ENCODE assay signal across 7 mouse cellular contexts in the genomic region with DNA sequence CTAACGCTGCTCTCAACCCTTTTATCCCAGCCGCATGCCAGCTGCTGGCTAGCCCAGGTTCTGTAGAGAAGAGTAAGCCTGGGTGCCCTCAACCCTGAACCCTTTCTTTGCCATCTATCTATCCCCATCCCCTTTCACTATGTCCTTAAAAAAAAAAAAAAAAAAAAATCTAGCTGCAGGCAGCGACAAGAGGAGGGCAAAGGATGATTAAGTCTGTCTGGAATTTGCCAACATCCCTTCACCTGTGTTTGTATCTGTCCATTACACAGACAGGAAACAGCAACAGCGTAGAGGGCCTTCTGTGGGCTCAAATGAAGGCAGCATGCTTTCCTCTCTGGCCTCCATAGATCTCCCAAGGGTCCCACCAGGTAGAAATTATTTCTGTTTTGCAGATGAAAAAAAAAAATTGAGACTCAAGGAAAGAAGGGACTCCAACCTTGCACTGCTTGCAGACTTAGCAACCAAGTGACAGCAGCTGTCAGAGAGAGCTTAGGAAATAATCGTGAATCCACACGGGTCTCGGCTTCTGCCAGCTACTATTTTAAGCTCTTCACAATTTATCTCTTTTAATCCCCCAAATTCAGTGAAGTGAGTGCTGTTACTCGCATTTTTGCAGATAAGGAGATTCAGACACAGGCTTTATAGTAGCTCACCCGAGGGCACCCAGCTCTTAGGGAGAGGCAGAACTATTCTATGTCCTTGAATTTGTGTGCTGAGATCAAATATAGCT. TPM values are rescaled to one million over a fixed set of nuclear protein-coding genes. Genes with fewer than 3 reads are reported as not detected.
A peak's percentile ranks its signal among the peaks of the same experiment; 100 is the strongest.
DNase-seq lines count a peak whose midpoint lies in the region; ATAC-seq and TF ChIP-seq lines count a peak whose summit lies in the region.

No protein-coding gene starts in this region.

- H3K4me3 ChIP-seq in left cerebral cortex, adult 2 months, result peak overlapping the region; percentile 94
- peak overlapping the region; percentile 84 for H3K4me3 ChIP-seq in embryonic facial prominence, embryonic 15.5 days (replicated peaks)
- H3K4me3 ChIP-seq in limb, embryonic 10.5 days, result peak overlapping the region; percentile 93
- H3K4me3 ChIP-seq in neural tube, embryonic 15.5 days (replicated peaks), result peak overlapping the region; percentile 62

- no peaks in the 10 kb centered on the region for H3K9me3 ChIP-seq in embryonic facial prominence, embryonic 15.5 days (replicated peaks)
- no peaks in the 10 kb centered on the region for H3K9me3 ChIP-seq in limb, embryonic 10.5 days (replicated peaks)
- no peaks in the 10 kb centered on the region for H3K9me3 ChIP-seq in neural tube, embryonic 15.5 days (replicated peaks)

- H3K27me3 ChIP-seq in embryonic facial prominence, embryonic 15.5 days, result no peaks in the 10 kb centered on the region
- 0 out of 2 replicates have a peak, but pooled peaks cover 5% of the 10 kb centered on the region for H3K27me3 ChIP-seq in limb, embryonic 10.5 days (ENCODE audit: low read depth, poor library complexity, severe bottlenecking)
- no peaks in the 10 kb centered on the region; the same call in 1 of the 2 replicates for H3K27me3 ChIP-seq in neural tube, embryonic 15.5 days (replicated peaks)

- intact Hi-C loops in left cerebral cortex, adult 2 months (cut with DNase I), result loop anchor here (1.0 to 2.0 kb wide), 2 partner anchors 10 to 27 kb away; partner anchors contain the start of gene Nptn
- intact Hi-C loops in left cerebral cortex, postnatal 4 days (cut with DNase I), result no loop called here

- no peak for TF ChIP-seq CTCF in left cerebral cortex, adult 2 months (IDR thresholded peaks at IDR 0.05)

- no peaks in the 10 kb centered on the region for H3K36me3 ChIP-seq in embryonic facial prominence, embryonic 15.5 days
- peaks cover 12% of the 10 kb centered on the region; the same call in 1 of the 2 replicates for H3K36me3 ChIP-seq in limb, embryonic 10.5 days
- H3K36me3 ChIP-seq in neural tube, embryonic 15.5 days, result no peaks in the 10 kb centered on the region

- peak overlapping the region; percentile 89; the same call in 1 of the 2 replicates for H3K9ac ChIP-seq in embryonic facial prominence, embryonic 15.5 days
- H3K9ac ChIP-seq in neural tube, embryonic 15.5 days (replicated peaks), result peak overlapping the region; percentile 77

- peaks cover 39% of the 10 kb centered on the region for H3K4me1 ChIP-seq in embryonic facial prominence, embryonic 15.5 days
- peaks cover 47% of the 10 kb centered on the region for H3K4me1 ChIP-seq in limb, embryonic 10.5 days
- peaks cover 45% of the 10 kb centered on the region for H3K4me1 ChIP-seq in neural tube, embryonic 15.5 days

- H3K27ac ChIP-seq in left cerebral cortex, adult 2 months, result peak overlapping the region; percentile 99
- H3K27ac ChIP-seq in embryonic facial prominence, embryonic 15.5 days (replicated peaks), result peak overlapping the region; percentile 96
- peak overlapping the region; percentile 99 for H3K27ac ChIP-seq in limb, embryonic 10.5 days
- H3K27ac ChIP-seq in neural tube, embryonic 15.5 days (replicated peaks), result peak overlapping the region; percentile 91

- no peak for ATAC-seq in embryonic facial prominence, embryonic 15.5 days (ENCODE audit: insufficient number of reproducible peaks, low FRiP score, low TSS enrichment, low read depth)
- no peak; the same call in 1 of the 2 replicates for ATAC-seq in neural tube, embryonic 15.5 days (ENCODE audit: low FRiP score)

- no peak for DNase-seq in left cerebral cortex, adult 2 months (ENCODE audit: extremely low spot score in 1 of 2, low spot score in 2 of 2)
- DNase-seq in left cerebral cortex, postnatal 4 days, result no peak
- no peak for DNase-seq in limb, embryonic 10.5 days (ENCODE audit: low spot score)
- no peak for DNase-seq in embryo, embryonic 10 days (ENCODE audit: low spot score)
- DNase-seq in thymus, postnatal 14 days, result no peak

- 11% methylated on average over 9 of the region's 9 CpGs for WGBS in embryonic facial prominence, embryonic 15.5 days
- WGBS in limb, embryonic 10.5 days, result 29% methylated on average over 9 of the region's 9 CpGs
- WGBS in neural tube, embryonic 15.5 days, result 18% methylated on average over 9 of the region's 9 CpGs

- H3K4me2 ChIP-seq in embryonic facial prominence, embryonic 15.5 days (replicated peaks), result peak overlapping the region; percentile 86
- peak overlapping the region; percentile 89 for H3K4me2 ChIP-seq in neural tube, embryonic 15.5 days

RNA-seq across cellular contexts. Expression of gene Cd276, which starts 0.6 kb away (rescaled TPM):
- 1 to 10 TPM; 7.3 to 8.0 TPM for total RNA-seq in left cerebral cortex, adult 2 months (2021)
- 10 to 100 TPM; 30.4 to 36.3 TPM for total RNA-seq in left cerebral cortex, postnatal 4 days (2021)
- 53.6 and 55.8 TPM in 2 replicates for polyA plus RNA-seq in embryonic facial prominence, embryonic 15.5 days (2015; fragmentation: Nextera tagmentation; extraction: Ambion mirVana)
- 57.0 and 64.8 TPM in 2 replicates for polyA plus RNA-seq in limb, embryonic 10.5 days (2016; fragmentation: Nextera tagmentation; extraction: Ambion mirVana)
- polyA plus RNA-seq in neural tube, embryonic 15.5 days (2015; fragmentation: Nextera tagmentation; extraction: Ambion mirVana), result 30.3 and 33.6 TPM in 2 replicates

RNA-seq across cellular contexts. Expression of gene Nptn, which starts 26.2 kb away (rescaled TPM):
- total RNA-seq in left cerebral cortex, adult 2 months (2021), result 100 to 1,000 TPM; 951 to 958 TPM
- 100 to 1,000 TPM; 403 to 462 TPM for total RNA-seq in left cerebral cortex, postnatal 4 days (2021)
- 123 and 127 TPM in 2 replicates for polyA plus RNA-seq in embryonic facial prominence, embryonic 15.5 days (2015; fragmentation: Nextera tagmentation; extraction: Ambion mirVana)
- 50.4 and 50.5 TPM in 2 replicates for polyA plus RNA-seq in limb, embryonic 10.5 days (2016; fragmentation: Nextera tagmentation; extraction: Ambion mirVana)
- 214 and 219 TPM in 2 replicates for polyA plus RNA-seq in neural tube, embryonic 15.5 days (2015; fragmentation: Nextera tagmentation; extraction: Ambion mirVana)
